Mouse (Mus musculus) inflammation-experienced regulatory T-cells, adult 6 months (primary cell): Measurements from ENCODE around the gene Gpr50. TPM values are rescaled to one million over a fixed set of nuclear protein-coding genes. Genes with fewer than 3 reads are reported as not detected.

Experiments used
- ATAC-seq: one replicate; pipeline ENCODE4 v1.8.0; 2017
- polyA plus RNA-seq, 3 experiments: library from polyadenylated mRNA; unstranded; fragments of 100-300 nt; shearing (Covaris generic); gene quantifications; one replicate each; pipeline ENCODE4 v1.2.1; 2017

The Gpr50 gene
- not detected for polyA plus RNA-seq

DNA sequence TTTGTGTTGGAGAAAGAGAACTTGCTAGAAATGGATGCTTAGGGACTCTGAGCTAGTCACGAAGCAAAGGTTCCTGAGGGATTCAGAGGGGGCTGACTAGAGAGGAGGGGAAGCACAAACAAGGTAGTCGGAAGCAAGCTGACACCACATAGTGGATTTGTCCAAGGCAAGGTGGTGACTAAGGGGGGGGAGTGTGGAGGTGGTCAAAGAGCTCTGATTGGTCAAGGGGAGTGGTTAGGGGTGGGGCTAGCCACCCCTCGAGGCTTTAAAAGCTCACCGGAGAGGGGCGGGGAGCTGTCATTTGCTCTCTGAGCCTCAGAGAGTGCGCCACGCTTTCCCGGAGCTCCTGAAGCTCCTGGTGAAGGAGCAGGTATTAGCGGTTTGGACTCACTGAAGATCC lies at the start of gene Gpr50:
TSS of gene Gpr50 (plus strand) at position 294 of the 400 bp plus-strand sequence.
- no peak for ATAC-seq

DNA sequence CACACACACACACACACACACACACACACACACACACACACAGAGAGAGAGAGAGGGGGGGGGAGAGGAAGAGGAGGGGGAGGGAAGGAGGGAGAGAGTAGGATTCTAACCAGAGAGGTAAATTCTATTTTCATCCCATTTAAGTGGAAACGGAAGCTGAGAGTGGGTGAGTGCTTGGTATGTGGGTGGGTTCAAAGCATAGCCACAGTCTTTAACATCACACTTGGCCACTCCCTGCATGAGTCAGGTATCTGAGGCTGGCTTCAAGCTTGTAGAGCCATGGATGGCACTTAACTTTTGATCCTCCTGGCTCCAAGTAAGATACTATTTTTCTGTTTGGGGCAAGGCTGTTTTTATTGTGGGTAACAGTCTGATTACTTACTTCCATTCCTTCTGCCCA lies 41.2 kb upstream of the Gpr50 start:
- ATAC-seq = peak; percentile 73

DNA sequence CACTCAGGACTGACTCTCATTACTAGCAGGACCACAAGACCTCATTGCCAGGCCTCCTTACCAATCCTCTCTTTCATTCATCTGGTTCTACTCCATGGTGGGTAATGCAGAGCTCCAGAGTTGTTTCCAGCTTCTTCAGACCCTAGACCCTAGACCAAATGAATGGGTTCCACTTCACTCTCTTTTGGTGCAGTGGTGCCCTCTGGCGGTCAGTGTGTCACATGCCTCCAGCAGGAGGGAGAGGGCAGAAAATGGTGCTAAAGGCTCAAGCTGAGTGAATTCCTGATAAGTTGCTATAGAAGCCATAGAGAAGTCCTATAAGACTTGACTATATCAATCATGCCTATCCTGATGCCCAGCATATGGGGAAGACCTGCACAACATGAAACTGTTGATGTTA lies 39.6 kb upstream of the Gpr50 start:
- ATAC-seq = no peak

GRCm38 (mm10) chrX:71628306-71628705 lies 35.2 kb upstream of the Gpr50 start:
- no peak for ATAC-seq

DNA sequence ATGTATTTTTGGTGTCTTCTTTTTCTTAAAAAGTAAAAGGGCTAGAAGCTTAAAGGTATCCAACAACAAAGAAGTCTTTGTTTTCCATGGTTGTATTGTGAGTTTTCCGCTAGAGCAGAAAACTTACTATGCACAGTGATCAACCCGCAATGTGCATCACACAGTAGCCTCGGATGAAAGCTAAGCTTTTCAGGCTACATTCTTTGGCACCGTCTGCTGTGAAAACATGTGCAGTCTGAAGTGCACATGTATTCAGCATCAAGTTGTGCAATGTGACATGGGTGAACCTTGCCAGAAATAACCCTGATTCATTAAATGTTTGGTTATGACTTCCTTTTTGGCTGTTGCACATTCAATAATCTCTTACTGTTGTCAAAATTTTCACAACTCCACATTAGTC lies 32.8 kb upstream of the Gpr50 start:
- no peak for ATAC-seq

DNA sequence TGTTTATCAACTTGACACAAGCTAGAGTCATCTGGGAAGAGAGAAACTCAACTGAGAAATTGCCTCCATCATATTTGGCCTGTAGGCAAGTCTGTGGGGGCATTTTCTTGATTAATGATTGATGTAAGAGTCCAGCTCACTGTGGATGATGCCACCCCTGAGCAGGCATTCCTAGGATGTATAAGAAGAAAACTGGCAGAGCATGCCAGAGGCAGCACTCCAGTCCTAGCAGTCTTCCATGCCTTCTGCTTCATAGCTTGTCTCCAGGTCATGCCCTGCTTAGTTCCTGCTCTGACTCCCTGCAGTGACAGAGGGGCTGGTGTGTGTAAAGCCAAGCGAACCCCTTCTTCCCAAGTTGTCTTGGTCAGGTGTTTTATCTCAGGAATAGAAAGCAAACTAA lies 32.3 kb upstream of the Gpr50 start:
- ATAC-seq = no peak

- no peak for ATAC-seq
These were observed 15.5 kb upstream of the Gpr50 start for GRCm38 (mm10) chrX:71647958-71648357.

DNA sequence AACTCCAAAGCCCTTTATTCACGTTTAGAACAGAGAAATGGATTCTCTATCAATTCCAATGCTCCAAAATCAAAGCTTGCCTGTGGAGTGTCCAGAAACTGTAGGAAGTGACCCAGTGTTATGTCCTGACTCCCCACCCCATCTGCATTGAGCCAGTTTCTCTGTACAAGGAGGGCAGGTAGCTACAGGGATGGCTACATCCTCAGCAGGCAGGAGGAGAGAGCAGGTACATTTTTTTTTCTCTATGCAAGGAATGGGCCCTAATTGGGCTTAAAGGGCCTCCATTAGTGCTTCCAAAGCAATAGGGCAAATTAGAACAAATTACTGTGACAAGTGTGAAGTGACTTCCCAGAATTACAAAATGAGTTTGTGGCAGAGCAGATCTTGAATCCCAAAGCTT lies 15.0 kb upstream of the Gpr50 start:
- ATAC-seq = no peak

DNA sequence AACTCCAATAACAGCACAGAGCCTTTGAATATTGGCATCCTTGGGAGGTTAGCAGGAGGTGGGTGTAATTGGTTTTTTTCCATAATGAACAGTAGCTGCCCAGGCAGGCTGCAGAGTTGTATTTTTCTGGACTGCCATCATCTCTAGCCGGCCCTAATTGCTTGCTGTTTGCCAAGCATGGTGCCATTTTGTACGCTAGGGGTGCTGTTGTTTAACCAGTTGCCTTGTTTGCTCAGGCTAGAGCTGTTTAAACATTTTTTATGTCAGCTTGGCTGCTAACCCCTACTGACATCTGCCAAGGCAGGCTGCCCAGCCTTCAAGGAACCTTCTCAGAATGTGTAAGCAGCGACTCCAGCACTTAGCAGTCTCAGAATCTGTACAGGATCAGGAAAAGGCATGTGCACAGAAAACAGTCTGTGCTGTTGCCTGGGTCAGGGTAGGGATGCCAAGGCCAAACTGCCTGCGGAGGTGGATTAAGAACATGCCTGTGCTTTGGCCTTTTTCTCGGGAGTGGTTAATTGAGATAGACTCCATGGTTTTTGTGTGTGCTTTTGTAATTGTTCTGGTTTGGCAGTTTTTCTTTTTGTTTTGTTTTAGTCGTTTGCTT lies 14.5 kb upstream of the Gpr50 start:
- ATAC-seq = no peak

- ATAC-seq = no peak
These were observed 13.5 kb upstream of the Gpr50 start for GRCm38 (mm10) chrX:71649993-71650392.

- no peak for ATAC-seq
These were observed 1.7 kb upstream of the Gpr50 start for GRCm38 (mm10) chrX:71661794-71662193.

DNA sequence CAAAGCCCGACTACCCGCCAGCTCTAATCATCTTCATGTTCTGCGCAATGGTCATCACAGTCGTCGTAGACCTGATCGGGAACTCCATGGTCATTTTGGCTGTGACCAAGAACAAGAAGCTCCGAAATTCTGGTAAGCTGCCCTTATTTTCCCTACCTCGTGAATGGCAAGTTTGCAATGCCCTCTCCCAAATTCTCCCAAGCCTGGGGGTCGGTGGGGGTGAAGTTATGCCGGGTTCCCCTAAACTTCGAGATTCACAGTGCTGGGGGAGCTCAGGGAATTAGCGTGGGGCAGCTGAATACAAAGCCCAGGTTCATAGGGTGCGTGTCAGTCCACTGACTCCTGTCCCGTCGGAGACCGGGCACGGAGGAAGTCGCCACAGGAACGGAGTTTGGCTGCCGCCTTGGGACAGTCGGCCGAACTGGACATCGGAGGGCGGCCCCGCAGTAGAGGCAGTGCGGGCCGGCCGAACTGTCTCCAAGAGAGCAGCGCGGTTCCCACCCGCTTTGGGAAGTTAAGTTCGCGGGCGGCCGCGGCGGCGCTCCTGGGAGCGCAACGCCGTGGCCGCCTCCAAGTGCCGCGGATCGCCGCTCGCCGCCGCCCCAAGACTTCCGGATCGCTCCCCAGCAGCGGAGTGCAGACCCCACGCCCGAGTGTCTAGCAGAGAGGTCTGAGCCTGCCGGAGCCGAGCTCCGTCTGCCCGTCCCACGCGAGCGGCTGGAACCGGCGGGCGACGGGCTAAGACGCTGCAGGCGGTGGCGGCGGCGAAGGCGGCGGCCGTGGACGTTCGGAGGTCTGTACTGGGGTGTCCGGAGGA lies 612 bp downstream of the Gpr50 start:
- ATAC-seq = no peak

DNA sequence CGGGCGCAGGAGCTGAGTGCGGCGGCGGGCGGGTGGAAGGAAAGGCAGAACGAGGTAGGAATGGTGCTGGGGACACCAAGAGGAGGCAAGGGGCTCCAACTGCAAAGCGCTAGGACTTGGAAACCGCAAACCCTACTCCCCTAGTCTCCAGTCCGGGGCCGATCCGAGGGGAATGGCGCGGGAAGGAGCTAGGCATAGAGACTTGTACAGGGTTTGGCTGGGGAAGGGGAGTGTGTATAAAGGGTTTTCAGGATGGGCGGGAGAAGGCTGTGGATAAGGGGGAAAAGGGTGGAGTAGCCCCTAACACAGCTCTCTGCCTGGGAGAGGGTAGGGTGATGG lies 1.2 kb downstream of the Gpr50 start:
- no peak for ATAC-seq

DNA sequence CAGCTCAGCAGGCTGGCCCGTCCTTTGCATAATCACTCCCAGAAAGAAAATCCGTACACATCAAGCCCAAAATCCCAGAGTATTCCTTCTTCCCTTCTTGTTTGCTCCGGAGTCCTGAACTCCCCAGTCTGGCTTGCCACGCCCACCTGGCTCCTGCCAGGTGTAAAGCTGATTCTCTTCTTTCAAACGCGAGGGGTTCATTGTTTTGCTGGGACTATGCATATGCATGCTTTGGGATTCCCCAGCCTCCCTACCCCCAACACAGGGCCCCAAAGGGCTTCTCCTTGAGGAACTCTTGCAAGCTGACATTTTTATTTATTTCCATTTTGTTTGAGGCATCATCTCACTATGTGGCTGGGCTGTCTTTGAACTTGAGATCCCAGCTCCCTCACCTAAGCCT lies 6.8 kb downstream of the Gpr50 start:
- no peak for ATAC-seq

- no peak for ATAC-seq
These were observed 37.5 kb downstream of the Gpr50 start for GRCm38 (mm10) chrX:71700817-71701469.

Other genes with a start within 250 kb of the Gpr50 start
- gene Cd99l2, start 170.8 kb upstream of the Gpr50 start, polyA plus RNA-seq = 10 to 100 TPM; 16.9 to 24.8 (median 18.5) TPM
- gene Hmgb3, start 107.7 kb upstream of the Gpr50 start, polyA plus RNA-seq = 10 to 100 TPM; 28.5 to 82.0 (median 50.2) TPM
- gene Vma21, start 152.3 kb downstream of the Gpr50 start, polyA plus RNA-seq = 10 to 100 TPM; 31.9 to 56.7 (median 35.9) TPM